Mouse (Mus musculus): Measurements from ENCODE around the gene Dock6.

- TF ChIP-seq CTCF (IDR thresholded peaks at IDR 0.05; ENCODE audit: insufficient read depth, low read length) = no peak
- TF ChIP-seq POLR2A (IDR thresholded peaks at IDR 0.05; ENCODE audit: borderline replicate concordance, extremely low read depth, low read depth, low read length) = no peak
These were observed 56.9 kb downstream of the Dock6 start for GRCm38 (mm10) chr9:21795579-21795978.
